Mouse (Mus musculus): ENCODE results near the gene Rsf1.

DNA sequence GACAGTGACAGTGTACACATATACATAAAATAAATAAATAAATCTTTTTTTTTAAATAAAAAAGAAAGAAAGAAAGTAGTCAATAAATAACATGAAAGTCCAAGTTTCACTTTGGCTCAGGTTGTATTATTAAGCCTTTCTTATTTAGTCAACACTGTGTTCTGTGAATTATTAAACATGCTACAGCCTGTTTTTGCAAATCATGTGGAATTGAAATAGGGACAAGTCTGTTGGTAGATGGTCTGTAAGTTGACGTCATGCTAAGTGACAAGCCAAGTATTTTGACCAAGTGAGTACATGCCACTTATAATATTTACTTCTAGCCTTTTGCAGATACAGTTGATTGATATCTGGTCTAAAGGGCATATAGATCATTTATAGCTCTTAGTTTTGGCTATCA, 43.0 kb downstream of the Rsf1 start:
- TF ChIP-seq POLR2A (IDR thresholded peaks at IDR 0.05; ENCODE audit: borderline replicate concordance, extremely low read depth, insufficient read depth, insufficient read length, poor library complexity, severe bottlenecking) (no peak), CTCF (IDR thresholded peaks at IDR 0.05; ENCODE audit: borderline replicate concordance, extremely low read depth, insufficient read depth, insufficient read length) (no peak)
